Mouse (Mus musculus) hindbrain, embryonic 12.5 days (tissue): ENCODE results near the gene Slc10a7. TPM values are rescaled to one million over a fixed set of nuclear protein-coding genes. Genes with fewer than 3 reads are reported as not detected.

Experiments used
- ATAC-seq: fragments of 200-750 bp; cut with Nextera tagmentation; 2 replicates; pipeline ENCODE4 v1.8.0; 2017; ENCODE audit warnings: moderate TSS enrichment; ENCODE audit not compliant: low FRiP score
- H3K27ac ChIP-seq: fragments of 300-500 bp; sonication (generic); 2 replicates; pipeline ENCODE4 v1.5.1; 2016; ENCODE audit warnings: mild to moderate bottlenecking
- H3K27me3 ChIP-seq: fragments of 300-500 bp; sonication (generic); 2 replicates; pipeline ENCODE4 v1.6.1; 2016; ENCODE audit warnings: mild to moderate bottlenecking
- H3K36me3 ChIP-seq: fragments of 300-500 bp; sonication (generic); 2 replicates; pipeline ENCODE4 v1.6.1; 2016; ENCODE audit warnings: mild to moderate bottlenecking
- H3K4me1 ChIP-seq: fragments of 300-500 bp; sonication (generic); 2 replicates; pipeline ENCODE4 v1.6.1; 2016
- H3K4me2 ChIP-seq: fragments of 300-500 bp; sonication (generic); replicated peaks from 2 replicates; pipeline ENCODE4 v1.6.1; 2016; ENCODE audit warnings: mild to moderate bottlenecking
- H3K4me3 ChIP-seq: fragments of 300-500 bp; sonication (generic); 2 replicates; pipeline ENCODE4 v1.5.1; 2016; ENCODE audit warnings: mild to moderate bottlenecking
- H3K9ac ChIP-seq: fragments of 300-500 bp; sonication (generic); 2 replicates; pipeline ENCODE4 v1.6.1; 2016; ENCODE audit warnings: mild to moderate bottlenecking, moderate library complexity
- H3K9me3 ChIP-seq: fragments of 300-500 bp; sonication (generic); replicated peaks from 2 replicates; pipeline ENCODE4 v1.6.1; 2016; ENCODE audit warnings: mild to moderate bottlenecking
- WGBS: fragments of 180-500 bp; shearing (Covaris S2); methylation state at CpG from one replicate; pipeline ENCODE4 v1.1.7; 2016; 5-methylcytosine and 5-hydroxymethylcytosine counted together
- polyA plus RNA-seq: library from polyadenylated mRNA; unstranded; fragments of >200 nt; fragmentation: Nextera tagmentation; extraction: Ambion mirVana; gene quantifications from 2 replicates; pipeline ENCODE4 v1.2.1, GENCODE M21; 2016

Slc10a7 gene
- polyA plus RNA-seq, 1 experiment from 2014 or later = 14.3 TPM

DNA sequence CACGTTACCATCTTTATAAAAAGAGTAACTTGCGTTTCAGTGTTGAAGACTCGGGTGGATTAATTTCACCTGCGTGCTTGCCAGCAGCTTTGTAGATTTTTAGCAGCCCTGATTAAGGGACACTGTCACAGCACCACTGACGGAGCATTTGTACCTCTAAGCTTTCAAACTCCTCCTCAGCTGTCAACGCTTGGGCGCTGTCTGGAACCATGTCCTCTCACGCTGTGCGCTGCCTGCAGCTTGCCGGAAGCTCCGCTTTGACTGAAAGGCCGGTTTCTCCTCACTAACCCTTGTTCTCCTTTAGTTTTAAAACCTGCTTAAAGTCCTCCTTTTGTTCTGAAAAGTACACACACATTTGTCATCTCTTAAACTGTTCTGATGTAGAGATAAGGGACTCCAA is 123.9 kb downstream of the Slc10a7 start:
- no peak overlapping the region for H3K4me2 ChIP-seq
- H3K9me3 ChIP-seq = no peaks in the 10 kb centered on the region
- no peak overlapping the region for H3K9ac ChIP-seq
- H3K27me3 ChIP-seq = no peaks in the 10 kb centered on the region
- no peak for ATAC-seq
- no peak overlapping the region for H3K4me3 ChIP-seq
- peaks cover 38% of the 10 kb centered on the region for H3K4me1 ChIP-seq
- 33% methylated on average over 12 of the region's 12 CpGs for WGBS
- no peak overlapping the region for H3K27ac ChIP-seq
- no peaks in the 10 kb centered on the region for H3K36me3 ChIP-seq

DNA sequence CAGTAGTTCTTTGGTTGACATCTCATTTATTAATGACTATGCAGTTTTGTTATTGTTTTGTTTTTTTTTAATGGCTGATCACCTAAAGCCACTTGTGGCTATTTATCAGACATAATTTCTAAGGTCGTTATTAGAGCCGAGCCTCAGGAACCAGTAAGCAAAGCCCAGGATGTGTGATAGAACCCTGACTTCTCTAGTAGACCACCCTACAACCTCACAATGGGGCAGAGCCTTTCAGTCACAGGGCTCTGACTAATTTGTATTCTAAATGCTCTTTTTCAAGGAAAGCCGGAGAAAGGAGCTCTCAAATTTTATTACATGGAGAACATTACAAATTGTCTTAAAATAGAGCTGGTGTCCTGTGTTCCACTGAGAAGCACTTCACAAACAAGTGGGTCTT is 124.9 kb downstream of the Slc10a7 start:
- no peaks in the 10 kb centered on the region for H3K27me3 ChIP-seq
- H3K9me3 ChIP-seq = no peaks in the 10 kb centered on the region
- H3K9ac ChIP-seq = no peak overlapping the region
- H3K4me3 ChIP-seq = no peak overlapping the region
- H3K4me2 ChIP-seq = peak overlapping the region; percentile 35
- WGBS = 56% methylated on average over 3 of the region's 3 CpGs
- H3K4me1 ChIP-seq = peaks cover 36% of the 10 kb centered on the region
- no peaks in the 10 kb centered on the region for H3K36me3 ChIP-seq
- ATAC-seq = no peak; the same call in 1 of the 2 replicates
- H3K27ac ChIP-seq = 0 out of 2 replicates have a peak overlapping the region, but pooled peaks have one; percentile 64

DNA sequence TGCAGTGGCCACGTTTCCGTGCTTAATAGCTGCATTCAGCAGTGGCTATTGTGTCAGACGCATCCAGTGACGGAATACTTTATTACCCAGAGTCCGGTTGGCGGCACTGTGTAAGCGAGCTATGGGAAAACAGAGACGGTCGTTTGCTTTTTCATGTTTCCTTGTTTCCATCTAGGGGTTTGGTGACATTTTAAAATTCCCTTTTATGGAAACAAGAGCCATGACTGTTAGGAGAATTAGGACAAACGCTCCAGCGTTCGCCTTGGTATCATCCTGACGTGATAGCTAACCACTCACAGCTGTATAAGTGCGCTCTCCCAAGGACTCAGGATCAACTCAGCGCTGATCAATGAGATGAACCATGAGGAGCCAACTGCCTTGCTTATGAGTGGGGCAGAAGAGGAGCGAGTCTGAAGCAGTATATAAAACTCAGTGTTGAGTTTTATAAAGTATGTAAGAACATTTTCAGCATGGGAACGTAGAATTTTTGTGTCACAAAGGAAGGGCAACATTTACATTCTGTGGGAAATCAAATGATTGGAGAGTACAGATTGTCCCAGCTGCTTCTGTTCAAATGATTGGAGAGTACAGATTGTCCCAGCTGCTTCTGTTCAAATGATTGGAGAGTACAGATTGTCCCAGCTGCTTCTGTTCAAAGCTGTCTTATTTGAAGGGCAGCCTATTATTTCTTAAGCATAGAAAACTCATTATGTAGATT is 125.5 kb downstream of the Slc10a7 start:
- WGBS = 47% methylated on average over 17 of the region's 17 CpGs
- ATAC-seq = peak; percentile 70
- no peaks in the 10 kb centered on the region for H3K9me3 ChIP-seq
- peak overlapping the region; percentile 64 for H3K27ac ChIP-seq
- no peaks in the 10 kb centered on the region for H3K36me3 ChIP-seq
- H3K9ac ChIP-seq = 0 out of 2 replicates have a peak overlapping the region, but pooled peaks have one; percentile 13
- H3K4me2 ChIP-seq = peak overlapping the region; percentile 35
- peaks cover 36% of the 10 kb centered on the region for H3K4me1 ChIP-seq
- H3K27me3 ChIP-seq = no peaks in the 10 kb centered on the region
- H3K4me3 ChIP-seq = no peak overlapping the region

DNA sequence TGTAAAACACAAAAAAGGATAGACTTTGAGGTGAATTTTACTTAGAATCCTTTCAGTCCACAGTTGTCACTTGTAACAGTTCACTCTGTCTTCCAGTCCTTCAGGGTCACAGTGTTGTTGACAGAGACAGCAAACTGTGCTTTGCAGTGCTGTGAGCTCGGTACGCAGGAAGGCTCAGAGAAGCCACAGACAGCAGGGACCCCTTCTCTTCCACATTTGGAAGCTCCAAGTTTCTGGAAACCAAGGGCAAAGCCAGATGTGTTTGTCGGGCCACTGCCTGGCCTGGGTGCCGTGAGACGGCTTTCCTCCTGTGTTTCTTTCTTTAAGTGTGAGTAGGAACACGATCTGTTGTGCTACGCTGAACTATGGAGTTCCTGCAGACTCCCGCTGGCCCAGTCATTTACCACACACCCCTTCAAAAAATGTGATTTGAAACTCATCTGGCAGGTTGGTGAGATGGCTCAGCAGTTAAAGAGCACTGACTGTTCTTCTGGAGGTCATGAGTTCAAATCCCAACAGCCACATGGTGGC is 126.2 kb downstream of the Slc10a7 start:
- Histone ChIP-seq H3K4me2 (no peak overlapping the region), H3K36me3 (no peaks in the 10 kb centered on the region), H3K9ac (no peak overlapping the region), H3K27ac (peak overlapping the region; percentile 37; the same call in 1 of the 2 replicates), H3K9me3 (no peaks in the 10 kb centered on the region), H3K4me1 (peaks cover 31% of the 10 kb centered on the region), H3K4me3 (no peak overlapping the region), H3K27me3 (no peaks in the 10 kb centered on the region)
- ATAC-seq = peak; percentile 29
- 51% methylated on average over 8 of the region's 8 CpGs for WGBS

DNA sequence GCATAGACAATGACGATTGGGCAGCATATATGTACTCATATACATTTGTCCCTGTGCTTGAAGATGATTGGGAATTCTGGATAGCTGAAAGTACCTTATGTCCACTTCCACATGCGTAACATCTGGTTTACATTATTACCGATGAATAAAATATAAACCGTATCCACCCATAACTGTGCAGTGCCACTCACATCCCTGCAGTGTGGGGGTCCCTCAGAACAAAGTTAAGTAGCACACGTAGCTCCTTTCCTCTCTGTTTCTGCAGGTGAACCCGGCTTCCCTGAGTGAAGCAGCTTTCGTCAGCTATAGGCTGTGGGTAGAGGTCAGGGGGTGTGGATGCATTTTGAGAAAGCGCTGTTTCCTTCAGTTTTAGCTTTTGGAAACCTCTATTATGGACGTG is 132.8 kb downstream of the Slc10a7 start:
- WGBS = 75% methylated on average over 9 of the region's 9 CpGs
- ATAC-seq = no peak
- Histone ChIP-seq H3K27me3 (no peaks in the 10 kb centered on the region), H3K4me1 (no peaks in the 10 kb centered on the region), H3K36me3 (no peaks in the 10 kb centered on the region), H3K4me2 (no peak overlapping the region), H3K9ac (no peak overlapping the region), H3K27ac (no peak overlapping the region), H3K4me3 (no peak overlapping the region), H3K9me3 (no peaks in the 10 kb centered on the region; the same call in 1 of the 2 replicates)

DNA sequence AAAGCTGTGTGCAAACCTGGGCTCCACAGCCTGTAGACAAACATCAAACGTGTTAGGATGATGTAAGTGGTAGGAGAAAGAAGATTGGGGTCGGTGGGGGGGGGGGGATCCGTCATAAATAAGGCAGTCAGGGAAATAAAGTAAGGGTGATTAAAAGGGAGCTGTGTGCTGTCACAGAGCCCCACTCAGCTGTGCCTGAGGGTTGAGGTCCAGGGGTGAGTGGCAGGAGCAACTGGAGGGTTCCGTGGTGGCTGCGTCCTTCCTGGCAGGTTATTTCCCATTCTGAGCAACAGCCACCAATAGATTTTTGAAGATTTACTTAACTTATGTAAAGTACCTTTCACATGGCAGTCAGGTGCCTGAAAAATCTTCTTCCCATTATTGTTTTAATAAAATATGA is 133.2 kb downstream of the Slc10a7 start:
- ATAC-seq = no peak
- WGBS = 86% methylated on average over 5 of the region's 5 CpGs

DNA sequence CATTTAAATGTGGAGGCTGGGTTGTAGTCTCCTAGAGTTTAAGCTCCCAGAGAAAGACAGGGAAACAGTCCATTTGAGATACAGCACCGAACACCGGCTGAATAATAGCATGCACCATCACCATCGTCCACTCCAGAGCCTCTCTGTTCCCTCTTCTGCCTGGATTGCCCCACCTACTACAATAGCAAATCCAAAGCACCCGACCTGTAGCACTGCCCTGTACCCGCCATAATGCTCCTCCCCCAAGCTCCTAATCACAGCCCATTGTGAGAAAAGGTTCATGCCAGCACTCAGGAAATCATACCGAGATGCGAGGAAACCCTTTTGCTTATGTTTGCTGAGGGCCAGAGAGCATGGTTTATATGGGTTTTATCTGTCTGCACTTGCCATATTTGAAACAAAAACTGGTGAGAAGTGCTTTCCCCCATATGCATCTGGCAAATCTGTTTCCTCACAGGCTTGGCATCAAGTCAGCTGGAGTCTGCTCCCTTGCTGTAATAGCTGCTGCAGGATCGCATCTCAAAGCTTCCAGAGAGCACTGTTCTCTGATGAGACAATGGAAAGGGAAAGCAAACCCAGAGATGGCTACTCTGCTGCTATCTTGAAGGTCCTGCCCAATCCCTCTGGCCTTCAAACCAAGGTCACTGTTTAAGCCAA is 138.0 kb downstream of the Slc10a7 start:
- no peak for ATAC-seq
- WGBS = 74% methylated on average over 8 of the region's 8 CpGs
- no peaks in the 10 kb centered on the region for H3K27me3 ChIP-seq
- H3K4me1 ChIP-seq = no peaks in the 10 kb centered on the region; the same call in 1 of the 2 replicates
- no peaks in the 10 kb centered on the region; the same call in 1 of the 2 replicates for H3K9me3 ChIP-seq
- no peaks in the 10 kb centered on the region for H3K36me3 ChIP-seq
- H3K9ac ChIP-seq = no peak overlapping the region
- H3K4me3 ChIP-seq = no peak overlapping the region
- no peak overlapping the region for H3K27ac ChIP-seq
- no peak overlapping the region for H3K4me2 ChIP-seq

More for the DNA sequence above, 133.2 kb downstream of the Slc10a7 start:
- H3K9ac ChIP-seq = no peak overlapping the region
- H3K27ac ChIP-seq = no peak overlapping the region
- H3K27me3 ChIP-seq = no peaks in the 10 kb centered on the region
- H3K9me3 ChIP-seq = no peaks in the 10 kb centered on the region; the same call in 1 of the 2 replicates
- no peak overlapping the region for H3K4me2 ChIP-seq
- H3K4me1 ChIP-seq = no peaks in the 10 kb centered on the region
- H3K36me3 ChIP-seq = no peaks in the 10 kb centered on the region
- no peak overlapping the region for H3K4me3 ChIP-seq

DNA sequence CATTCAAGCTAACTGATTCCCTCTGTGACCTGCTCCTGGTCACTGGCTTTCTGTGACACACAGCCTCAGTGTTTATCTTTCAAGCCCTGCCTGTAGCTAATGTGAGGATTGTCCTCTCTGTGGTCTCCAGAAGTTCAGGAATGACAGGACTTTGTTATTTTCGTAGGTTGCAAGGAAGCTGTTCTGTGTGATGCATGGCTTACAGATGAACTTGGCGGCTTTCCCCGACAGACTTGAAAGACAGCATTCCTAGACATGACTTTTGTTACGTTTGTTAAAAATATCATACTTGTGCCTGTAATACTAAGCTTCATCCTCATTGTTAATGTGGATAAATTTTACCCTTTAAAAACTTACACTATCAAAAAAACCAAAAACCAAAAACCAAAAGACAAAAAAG is 138.7 kb downstream of the Slc10a7 start:
- no peak for ATAC-seq
- H3K27me3 ChIP-seq = no peaks in the 10 kb centered on the region
- no peak overlapping the region for H3K4me3 ChIP-seq
- no peak overlapping the region for H3K27ac ChIP-seq
- 74% methylated on average over 4 of the region's 4 CpGs for WGBS
- no peak overlapping the region for H3K9ac ChIP-seq
- H3K9me3 ChIP-seq = no peaks in the 10 kb centered on the region; the same call in 1 of the 2 replicates
- H3K36me3 ChIP-seq = no peaks in the 10 kb centered on the region
- H3K4me1 ChIP-seq = peaks cover 2% of the 10 kb centered on the region; the same call in 1 of the 2 replicates
- H3K4me2 ChIP-seq = no peak overlapping the region

DNA sequence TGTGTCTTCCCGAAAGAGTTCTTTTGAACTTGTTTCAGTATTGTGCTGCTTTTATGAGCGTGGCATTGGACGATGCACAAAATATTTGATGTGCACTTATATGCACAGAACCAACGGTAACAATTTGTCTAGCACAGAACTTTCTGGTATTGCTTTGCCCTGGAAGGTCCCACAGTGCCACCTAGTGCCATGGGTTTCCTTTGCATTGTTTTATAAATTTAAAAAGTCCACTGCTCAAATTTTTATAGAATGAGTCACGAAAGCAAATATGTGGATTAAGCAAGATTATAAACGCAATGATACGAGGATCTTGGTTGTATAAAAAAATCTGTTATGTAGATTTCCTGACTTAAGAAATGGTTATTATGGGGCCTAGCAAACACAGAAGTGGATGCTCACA is 139.8 kb downstream of the Slc10a7 start:
- H3K36me3 ChIP-seq = no peaks in the 10 kb centered on the region
- H3K27me3 ChIP-seq = no peaks in the 10 kb centered on the region
- peaks cover 5% of the 10 kb centered on the region; the same call in 1 of the 2 replicates for H3K4me1 ChIP-seq
- H3K9me3 ChIP-seq = no peaks in the 10 kb centered on the region; the same call in 1 of the 2 replicates
- no peak overlapping the region for H3K27ac ChIP-seq
- 60% methylated on average over 7 of the region's 7 CpGs for WGBS
- no peak overlapping the region for H3K4me2 ChIP-seq
- ATAC-seq = no peak
- H3K4me3 ChIP-seq = no peak overlapping the region
- no peak overlapping the region for H3K9ac ChIP-seq

DNA sequence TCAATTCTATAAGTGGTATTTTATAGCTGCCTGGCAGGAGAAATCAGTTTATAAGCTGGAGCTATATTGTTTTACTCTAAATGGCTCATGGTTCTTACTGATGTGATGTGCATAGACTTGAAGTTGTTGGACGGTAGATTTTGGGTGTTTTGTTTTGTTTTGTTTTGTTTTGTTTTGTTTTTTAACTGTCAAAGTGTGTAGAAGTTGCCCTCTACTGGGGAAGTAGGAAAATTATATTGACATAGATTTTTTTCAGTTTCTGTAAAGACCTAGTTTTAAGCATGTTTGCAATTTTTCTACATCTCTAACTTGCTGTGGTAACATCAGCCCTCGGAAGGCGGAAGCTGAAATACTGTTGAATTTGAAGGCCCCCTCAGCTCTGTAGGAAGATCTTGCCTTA is 142.5 kb downstream of the Slc10a7 start:
- H3K27me3 ChIP-seq = no peaks in the 10 kb centered on the region
- no peaks in the 10 kb centered on the region for H3K36me3 ChIP-seq
- no peak overlapping the region for H3K4me3 ChIP-seq
- no peak overlapping the region for H3K9ac ChIP-seq
- H3K4me1 ChIP-seq = peaks cover 5% of the 10 kb centered on the region; the same call in 1 of the 2 replicates
- H3K9me3 ChIP-seq = no peaks in the 10 kb centered on the region
- H3K4me2 ChIP-seq = no peak overlapping the region
- ATAC-seq = no peak
- H3K27ac ChIP-seq = no peak overlapping the region
- 84% methylated on average over 3 of the region's 3 CpGs for WGBS

DNA sequence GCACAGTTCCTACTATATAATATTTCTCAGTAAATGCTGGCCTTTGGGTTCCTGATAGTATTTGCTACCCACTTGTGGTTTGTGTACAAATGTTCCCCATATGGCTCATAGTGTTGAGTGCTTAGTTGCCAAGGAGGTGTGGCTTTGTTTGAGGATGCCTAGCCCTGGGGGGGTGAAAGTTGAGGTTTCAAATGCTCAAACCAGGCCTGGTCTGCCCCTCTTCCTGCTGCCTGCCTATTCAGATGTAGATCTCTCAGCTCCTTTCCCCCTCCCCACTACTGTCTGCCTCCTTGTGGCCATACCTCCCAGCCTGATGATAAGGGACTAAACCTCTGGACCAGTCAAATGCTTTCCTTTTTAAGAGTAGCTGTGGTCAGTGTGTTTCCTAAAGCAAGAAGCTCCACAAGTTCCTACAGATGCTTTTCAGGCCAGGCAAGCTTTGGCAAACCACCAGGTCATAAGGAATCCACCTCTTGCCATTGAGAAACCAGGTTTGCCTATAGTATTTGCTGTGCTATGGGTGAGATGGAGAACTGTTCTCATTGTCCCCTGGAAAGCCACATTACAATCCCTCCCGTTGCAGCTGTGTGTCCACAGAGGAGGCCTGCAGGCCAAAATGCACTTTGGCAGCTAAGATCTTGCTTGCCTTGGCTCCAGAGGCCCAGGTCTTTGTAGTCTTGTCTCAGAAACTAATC is 146.4 kb downstream of the Slc10a7 start:
- 28% methylated on average over 1 of the region's 1 CpGs for whole genome bisulfite sequencing
- Histone ChIP-seq H3K9me3 (no peaks in the 10 kb centered on the region), H3K27ac (no peak overlapping the region), H3K9ac (no peak overlapping the region), H3K36me3 (no peaks in the 10 kb centered on the region), H3K4me2 (no peak overlapping the region), H3K27me3 (no peaks in the 10 kb centered on the region), H3K4me1 (0 out of 2 replicates have a peak, but pooled peaks cover 5% of the 10 kb centered on the region), H3K4me3 (no peak overlapping the region)
- no peak for ATAC-seq
